Mouse (Mus musculus): ENCODE data around the gene Zmym6.

Zmym6 gene

DNA sequence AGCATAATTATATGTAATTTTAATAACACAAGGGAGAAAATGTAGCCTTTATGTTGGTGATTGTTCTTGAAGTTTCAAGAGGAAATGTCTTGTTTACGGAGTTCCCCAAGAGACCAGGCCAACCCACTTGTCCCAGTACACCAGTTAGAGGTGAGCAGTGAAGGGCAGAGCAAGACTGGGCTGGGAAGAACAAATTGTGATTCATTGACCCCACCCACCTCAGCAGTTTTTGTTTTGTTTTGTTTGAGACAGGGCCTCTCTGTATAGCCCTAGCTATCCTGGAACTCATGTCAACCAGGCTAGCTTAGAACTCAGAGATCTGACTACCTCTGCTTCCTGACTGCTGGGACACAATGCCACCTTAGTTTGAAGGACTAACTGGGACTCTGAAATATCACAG is 47.1 kb downstream of the Zmym6 start:
- DNase-seq (ENCODE audit: low read depth): no peak

DNA sequence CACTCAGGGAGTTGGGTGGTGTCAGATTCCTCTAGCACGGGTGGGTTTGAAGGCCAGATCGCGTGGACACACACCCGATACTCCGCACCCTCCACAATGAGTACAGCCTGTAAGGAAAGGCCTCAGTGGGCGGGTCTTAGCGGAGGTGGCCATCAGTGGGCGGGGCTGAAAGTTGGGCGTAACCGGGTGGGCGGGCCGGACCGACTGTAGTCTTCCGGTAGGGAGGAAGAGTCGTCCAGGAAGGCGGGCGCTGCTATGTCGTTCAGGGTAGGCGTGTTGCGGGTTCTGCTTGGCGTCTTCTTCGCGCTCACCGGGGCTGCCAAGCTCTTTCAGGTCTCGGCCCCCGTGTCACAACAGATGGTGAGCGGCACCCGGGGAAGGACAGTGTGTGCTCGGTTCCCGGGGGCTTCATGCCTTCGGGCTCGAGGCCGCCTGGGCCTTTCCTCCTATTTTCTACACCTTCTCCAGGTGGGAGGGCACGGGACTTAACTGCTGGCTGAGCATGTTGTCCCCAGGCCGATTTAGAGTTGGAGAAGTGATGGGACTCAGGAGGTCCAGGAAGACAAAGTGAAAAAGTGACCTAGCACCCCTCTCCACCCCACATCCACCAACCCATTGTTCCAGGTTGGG is 48.8 kb downstream of the Zmym6 start:
- DNase-seq (ENCODE audit: low read depth): peak; percentile 85

DNA sequence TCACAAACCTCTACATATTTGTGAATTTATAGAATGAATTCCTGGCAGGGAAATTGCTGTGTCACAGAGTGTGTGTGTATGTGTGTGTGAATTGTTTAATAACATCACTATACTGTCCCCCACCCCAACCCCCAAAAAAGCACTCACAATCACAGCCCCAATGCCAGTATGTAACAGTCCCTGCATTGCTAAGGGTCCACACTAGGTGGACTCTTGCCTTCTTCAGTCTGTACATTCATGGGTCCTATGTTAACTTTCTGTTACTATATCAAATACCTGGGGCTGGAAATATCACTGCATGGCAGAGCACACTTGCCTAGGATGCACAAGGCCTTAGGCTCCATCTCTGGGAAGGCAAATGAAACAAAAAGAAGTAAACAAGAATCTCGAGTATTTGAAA is 57.5 kb downstream of the Zmym6 start:
- DNase-seq (ENCODE audit: low read depth): no peak

DNA sequence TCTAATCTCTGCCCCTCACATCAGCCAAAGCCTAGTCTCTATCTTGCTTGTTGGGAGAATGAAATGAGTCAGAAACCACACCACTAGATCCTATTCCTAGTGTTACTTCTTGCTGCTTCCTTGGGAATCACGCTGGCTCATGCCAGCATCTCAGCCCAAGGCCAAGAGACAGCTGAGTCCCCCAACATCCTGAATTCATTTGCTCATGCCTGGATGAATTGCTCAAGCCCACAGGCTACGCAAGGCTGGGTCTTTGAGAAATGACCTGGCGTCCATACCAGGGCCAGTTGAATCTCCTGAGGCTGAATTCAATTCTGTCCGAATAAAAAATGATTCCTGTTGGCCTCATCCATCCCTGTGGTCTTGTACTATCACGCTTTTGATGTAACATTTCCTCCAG is 60.4 kb downstream of the Zmym6 start:
- no peak for DNase-seq (ENCODE audit: low read depth)

DNA sequence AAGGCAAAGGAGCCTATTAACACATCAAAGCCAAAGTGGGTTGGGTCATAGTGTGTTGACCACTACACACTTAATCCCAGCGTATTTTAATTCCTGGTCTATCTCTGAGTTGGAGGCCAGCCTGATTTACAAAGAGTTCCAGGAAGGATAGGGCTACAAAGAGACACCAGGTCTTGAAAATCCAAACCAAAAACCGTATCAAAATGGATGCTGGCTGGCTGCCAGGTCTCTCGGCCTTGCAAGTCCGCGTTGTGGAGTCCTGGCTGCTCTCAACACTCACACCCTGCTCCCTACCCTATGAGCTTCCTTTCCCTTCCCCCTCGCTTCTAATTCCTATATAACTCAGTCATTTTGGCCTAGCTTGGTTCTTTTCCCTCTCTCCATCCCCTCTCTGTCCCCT is 61.3 kb downstream of the Zmym6 start:
- no peak for DNase-seq (ENCODE audit: low read depth)

DNA sequence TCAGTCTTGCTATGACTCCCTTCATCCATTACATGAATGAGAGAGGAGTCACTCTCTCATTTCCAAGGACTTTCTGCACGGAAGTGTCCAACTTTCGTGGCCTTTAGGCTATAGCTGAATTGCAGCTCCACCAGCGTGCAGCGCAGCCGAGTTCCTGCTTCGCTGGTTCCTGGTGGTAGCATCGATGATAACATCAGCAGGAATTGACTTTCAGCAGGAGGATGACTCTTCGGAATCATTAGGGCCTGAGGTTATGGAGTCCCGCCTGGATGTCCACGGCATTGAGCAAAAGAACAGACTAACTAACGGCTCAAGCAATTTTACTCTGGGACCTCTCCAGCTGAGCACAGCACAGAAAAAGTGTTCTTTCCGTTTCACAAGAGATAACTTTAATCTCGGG is 72.8 kb downstream of the Zmym6 start:
- no peak for DNase-seq (ENCODE audit: low read depth)

DNA sequence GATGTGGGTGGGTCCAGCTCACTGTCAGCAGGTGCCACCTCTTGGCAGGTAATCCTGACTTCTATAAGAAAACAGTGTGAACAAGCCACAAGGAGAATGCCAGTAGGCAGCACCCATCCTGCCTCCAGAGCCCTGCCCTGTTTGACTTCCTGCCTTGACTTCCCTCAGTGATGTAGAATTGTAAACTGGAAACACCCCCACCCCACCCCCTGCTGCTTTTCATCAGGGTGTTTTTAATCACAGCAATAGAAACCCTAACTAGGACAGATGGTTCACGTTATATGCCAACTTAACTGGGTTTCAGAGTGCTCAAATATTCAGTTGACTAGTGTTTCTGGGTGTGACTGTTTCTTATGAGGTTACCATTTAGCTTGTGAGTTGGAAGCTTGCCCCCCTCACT is 76.2 kb downstream of the Zmym6 start:
- no peak for DNase-seq (ENCODE audit: low read depth)

DNA sequence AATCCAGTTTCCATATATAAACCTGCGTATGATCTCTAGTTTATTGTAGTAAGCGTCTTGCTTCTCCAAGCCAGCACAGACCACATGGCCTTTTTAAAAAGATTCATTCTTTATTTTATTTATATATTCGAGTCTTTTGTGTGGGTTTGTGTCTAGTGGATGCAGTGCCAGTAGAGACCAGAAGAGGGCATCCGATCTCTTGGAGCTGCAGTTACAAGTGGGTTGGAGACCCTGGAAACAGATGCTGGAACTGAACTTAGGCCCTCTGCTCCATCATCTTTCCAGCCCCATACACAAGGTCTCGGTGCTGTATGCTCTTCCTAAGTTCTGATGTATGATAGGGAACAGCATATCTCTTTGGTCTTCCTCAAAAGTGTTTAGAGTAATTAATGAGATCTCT is 78.6 kb downstream of the Zmym6 start:
- DNase-seq (ENCODE audit: low read depth): no peak

DNA sequence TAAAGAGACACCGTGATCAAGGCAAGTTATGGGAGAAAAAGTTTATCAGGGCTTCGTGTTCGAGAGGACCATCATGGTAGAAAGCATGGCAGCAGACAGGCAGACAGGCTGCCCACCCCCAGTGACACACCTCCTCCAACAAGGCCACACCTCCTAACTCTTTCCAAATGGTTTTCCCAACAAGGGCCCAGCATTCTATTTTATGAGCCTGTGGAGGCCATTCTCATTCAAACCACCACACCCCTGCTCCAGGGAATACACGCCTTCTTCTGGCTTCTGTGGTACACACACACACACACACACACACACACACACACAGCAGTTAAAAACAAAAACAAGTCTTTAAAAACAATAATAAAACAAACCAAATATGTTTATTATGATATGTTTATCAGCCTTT is 80.6 kb downstream of the Zmym6 start:
- no peak for DNase-seq (ENCODE audit: low read depth)

DNA sequence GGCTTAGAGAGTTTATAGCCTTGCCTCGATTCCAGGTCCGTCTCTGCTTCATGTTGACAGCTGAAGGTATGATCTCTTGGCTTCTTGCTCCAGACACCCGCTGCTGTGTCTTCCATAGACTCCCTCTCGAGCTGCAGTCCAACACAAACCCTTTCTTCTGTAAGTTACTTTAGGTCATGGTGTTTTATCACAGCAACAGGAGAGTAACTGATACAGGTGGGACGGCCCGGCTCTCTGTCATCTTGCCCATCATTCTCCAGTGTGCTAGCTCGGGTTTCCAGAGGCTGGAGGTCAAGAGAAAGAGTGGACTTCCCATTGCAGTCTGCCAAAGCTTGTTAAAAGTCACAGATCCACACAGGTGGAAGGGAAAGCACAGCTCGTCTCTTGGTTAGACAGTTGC is 86.7 kb downstream of the Zmym6 start:
- DNase-seq (ENCODE audit: low read depth): no peak

DNA sequence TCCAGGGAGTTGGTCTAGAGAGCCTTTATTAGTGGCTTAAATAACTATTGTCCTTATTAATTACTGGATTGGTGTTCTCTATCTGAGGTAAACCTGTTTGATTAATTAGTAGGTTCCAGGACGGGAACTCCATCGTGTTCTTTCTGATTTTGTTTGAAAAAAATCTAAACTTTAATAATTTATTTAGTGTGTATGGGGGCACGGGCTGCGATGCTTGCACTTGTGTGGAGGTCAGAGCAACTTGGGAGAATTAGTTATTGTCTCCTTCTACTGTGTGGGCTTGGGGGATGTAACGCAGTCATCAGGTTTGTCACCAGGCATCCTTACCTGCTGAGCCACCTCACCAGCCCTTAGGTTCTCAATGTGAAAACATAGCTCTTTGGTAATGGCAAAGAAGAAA is 89.9 kb downstream of the Zmym6 start:
- DNase-seq (ENCODE audit: low read depth): no peak

DNA sequence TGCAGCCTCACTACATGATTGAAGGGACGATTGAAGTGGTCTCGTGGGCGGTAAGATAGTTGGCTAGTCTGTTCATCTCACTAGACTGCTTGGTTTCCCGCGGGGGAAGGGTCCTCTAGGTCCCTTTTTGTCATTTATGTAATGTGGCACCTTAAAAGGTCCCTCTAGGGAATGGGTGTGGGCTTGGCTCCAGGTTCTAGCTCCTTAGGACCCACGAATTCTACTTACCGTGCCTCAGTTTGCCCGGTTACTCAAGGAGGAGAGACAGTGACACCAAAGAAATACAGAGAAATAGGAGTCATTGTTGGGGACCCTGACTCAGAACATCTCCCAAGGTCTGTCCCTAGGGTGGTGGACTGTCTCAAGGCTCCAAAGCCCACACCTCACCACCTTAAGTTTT is 90.5 kb downstream of the Zmym6 start:
- no peak for DNase-seq (ENCODE audit: low read depth)

DNA sequence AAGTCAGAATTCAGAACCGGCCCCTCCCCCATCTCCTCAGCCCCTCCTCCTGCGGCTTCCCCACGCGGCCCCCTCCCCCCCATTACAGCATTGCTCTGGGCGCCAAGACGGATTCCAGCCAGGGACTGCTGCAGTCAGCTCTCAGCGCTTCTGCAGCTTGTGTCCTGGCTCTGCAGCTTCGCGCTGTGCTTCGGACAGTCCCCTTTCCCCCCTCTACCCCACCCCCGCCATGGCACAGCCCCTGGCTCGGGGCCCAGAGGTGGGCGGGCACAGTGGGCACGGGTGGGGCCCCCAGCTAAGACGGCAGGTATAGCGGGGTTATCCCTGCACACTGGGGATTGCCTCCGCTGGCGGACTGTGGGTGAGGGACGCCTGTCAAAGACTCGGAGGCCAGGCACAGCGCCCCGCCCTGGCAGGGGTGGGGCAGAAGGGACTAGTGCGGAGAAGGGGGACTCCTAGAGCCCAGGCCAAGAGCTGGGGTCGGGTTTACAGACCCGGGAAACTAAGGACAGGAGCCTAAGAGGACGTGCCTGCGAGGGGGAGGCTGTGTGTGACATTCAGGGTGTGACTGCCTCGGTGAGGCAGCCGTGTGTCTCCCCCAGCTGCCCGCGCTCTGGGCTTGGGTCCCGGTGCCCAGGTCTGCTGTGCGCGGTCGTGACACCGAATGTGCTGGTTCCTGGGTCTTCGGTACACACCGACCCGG is 91.2 kb downstream of the Zmym6 start:
- DNase-seq (ENCODE audit: low read depth): peak; percentile 6

DNA sequence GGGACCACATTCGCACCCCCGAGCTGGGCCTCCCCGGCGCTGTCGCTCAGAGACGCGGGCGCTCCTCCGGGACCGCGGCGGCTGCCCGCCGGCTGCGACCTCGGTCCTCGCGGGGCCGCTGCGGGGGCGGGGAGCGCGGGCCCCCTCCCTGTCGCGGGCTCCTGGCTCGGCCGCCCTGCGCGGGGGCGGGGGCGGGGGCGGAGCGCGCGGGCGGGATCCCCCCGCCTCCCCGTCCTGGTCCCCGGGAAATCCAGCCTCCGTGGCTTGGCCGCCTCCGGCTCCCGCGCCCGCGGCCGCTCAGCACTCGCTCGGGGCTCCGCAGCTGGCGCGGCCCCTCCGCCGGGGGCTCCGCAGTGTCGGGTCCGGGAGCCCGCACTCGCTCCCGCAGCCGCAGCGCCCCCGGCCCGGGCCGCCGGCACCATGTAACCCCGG is 91.7 kb downstream of the Zmym6 start, which contains the start of gene Dlgap3:
Dlgap3 (plus strand) TSS at position 291 of the 432 bp plus-strand sequence.
- DNase-seq (ENCODE audit: low read depth): no peak

DNA sequence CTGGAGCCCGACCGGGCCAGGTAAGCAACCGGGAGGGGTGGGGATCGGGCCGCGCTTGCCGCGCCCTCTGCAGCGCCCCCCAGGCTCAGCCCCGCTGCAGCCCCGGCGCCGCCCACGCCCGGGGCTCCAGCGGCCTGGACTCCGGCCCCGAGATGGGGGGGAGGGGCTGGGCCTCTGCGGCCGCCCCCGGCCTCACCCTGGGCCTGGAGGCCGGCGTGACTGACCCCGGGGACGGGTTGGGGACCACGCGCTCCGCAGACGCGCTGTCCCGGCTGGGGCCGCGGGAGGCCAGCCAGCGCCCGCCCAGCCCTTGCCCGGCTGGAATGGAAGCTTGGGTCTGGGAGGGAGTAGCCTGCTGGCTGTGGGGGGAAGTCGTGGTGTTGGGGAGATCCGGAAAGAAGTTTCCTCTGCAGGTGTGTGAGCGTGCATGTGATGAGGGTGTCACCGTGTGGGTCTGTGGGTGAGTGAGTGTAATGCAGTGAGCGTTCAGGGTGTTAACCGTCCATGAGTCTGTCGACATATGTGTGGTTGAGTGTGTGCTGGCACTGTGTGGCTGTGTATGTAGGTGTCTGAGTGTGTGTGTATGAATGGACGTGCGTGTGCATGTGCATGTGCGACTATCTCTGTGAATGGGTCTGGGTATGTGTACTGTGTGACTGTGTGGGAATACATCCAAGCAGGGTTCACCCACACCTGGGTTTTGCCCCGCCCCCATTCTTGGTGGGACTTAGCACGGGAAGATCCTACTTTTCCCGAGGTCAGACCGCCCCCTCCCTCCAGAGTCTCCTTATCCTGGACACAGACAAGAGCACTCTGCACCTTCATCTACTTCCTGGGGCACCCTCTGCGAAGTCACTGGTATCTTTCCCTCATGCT is 92.4 kb downstream of the Zmym6 start:
- DNase-seq (ENCODE audit: low read depth): no peak

DNA sequence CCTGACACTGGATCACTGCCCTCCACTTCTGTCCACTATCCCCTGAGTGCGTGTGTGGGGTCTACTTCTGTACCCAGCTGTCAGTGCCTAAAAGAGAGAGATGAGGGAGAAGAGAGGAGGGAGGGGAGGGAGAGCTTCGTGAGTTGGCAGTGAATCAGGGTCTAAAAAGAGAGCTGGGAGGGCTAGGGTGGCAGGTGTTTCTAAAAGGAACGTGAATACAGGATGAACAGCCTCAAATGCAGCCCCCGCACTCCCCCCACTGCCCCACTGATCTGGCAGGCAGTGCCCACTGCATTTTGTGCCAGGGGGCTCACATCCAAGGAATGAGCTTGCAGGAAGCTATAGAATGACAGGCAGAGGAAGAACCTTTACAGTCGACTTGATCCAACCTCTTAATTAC is 93.7 kb downstream of the Zmym6 start:
- no peak for DNase-seq (ENCODE audit: low read depth)

DNA sequence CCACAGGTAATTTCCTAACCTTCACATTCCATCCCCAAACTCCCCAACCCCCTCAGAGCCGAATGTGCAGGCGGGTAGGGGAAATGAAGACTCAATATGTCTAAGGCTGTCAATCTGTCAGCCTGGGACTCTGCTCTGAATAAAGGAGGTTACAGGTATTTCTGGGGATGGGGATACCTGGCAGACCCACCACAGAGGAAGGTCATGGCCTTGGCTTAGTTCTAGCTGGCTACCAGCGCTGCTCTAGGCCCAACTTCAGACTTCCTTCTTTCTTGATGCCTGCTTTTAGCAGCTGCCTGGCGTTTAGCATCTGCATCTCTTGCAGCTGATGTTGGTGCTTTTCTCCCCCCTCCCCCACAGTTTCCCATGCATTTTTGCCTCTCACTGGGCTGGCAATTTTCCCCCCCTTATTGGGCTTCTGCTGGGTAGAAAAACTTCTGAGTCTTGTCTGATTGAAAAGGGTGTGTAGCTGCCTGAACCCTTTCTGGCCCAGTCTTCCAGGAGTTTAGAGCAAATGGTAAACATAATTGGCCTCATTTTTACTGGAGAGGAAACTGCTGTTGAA is 94.2 kb downstream of the Zmym6 start:
- DNase-seq (ENCODE audit: low read depth): no peak

DNA sequence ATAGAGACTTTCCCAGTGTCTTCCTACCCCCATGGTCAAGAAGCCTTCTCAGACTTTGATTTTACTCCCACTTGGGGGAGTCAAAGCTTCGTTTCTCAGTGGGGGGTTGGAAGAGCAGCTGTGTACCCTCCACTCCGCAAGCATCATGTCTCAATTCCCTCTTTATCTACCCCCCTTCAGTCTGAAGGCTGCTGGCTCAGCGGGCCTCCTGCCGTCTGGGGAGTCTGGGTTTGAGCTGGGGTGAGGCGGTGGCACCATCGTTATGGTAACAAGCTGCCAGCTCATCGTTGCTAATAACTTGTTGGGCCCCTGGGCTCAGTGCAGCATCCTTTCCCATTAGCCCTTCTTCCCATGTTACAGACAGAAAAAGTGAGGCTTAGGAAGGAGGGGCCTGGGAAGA is 94.9 kb downstream of the Zmym6 start:
- DNase-seq (ENCODE audit: low read depth): no peak

DNA sequence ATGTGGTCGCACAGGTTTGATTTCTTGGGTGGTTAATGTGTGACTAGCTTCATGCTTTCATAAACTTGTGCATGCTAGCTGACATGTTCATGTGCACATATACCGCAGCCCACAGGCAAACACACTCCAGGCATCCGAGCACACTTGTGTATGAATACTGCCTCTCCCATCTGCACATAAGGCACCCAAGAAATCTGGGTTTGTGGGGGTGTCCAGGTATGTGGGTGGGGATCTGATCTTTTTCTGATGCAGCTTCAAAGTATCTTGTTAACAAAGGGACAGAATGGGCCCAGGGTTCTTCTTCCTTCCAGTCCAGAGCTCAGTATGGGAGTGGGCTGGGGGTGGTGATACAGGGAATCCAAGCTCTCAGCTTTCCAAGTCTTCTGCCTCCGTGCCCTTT is 95.4 kb downstream of the Zmym6 start:
- no peak for DNase-seq (ENCODE audit: low read depth)

DNA sequence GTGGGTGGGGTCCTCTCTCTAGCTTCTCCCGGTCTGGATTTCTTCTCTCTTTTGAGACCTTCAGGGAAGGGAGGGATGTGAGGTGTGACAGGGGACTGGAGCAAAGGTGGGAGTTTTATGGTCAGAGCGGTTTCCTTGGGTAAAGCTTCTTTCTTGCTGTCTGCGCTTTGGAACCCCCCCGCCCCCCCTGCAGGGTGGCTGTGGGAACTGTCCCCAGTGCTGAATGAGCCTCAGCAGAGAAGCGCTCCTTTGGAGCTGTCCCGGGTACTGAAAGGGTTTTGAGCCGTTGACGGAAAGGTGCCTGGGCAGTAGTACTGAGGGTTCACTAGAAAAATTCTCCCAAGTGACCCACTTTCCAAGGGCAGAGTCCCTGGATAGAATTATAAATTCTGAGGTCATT is 96.3 kb downstream of the Zmym6 start:
- DNase-seq (ENCODE audit: low read depth): peak; percentile 50

Data from c-Kit-positive CD71-positive TER-119-negative erythroid progenitor cells, embryonic 14.5 days (primary cell).